Mouse (Mus musculus) thymus, adult 2 months (tissue): ENCODE measurements around the gene Itgb5. TPM values are rescaled to one million over a fixed set of nuclear protein-coding genes. Genes with fewer than 3 reads are reported as not detected.

Experiments used
- DNase-seq: peaks from one replicate; pipeline ENCODE4 v3.0.0; 2021
- H3K27ac ChIP-seq: fragments of 200-500 bp; 2 replicates; pipeline ENCODE4 v1.5.1; 2012; ENCODE audit warnings: low read length, control low read depth; ENCODE audit not compliant: control insufficient read depth, insufficient read depth
- H3K27me3 ChIP-seq: fragments of 200-500 bp; 2 replicates; pipeline ENCODE4 v1.6.1; 2012; ENCODE audit warnings: mild to moderate bottlenecking, low read length, moderate library complexity, mixed read lengths; ENCODE audit not compliant: control insufficient read depth, insufficient read depth
- H3K36me3 ChIP-seq: fragments of 200-500 bp; 2 replicates; pipeline ENCODE4 v1.6.1; 2012; ENCODE audit warnings: mild to moderate bottlenecking, low read length, moderate library complexity; ENCODE audit not compliant: control insufficient read depth, insufficient read depth
- H3K4me1 ChIP-seq: fragments of 200-500 bp; replicated peaks from 2 replicates; pipeline ENCODE4 v1.6.1; 2012; ENCODE audit warnings: low read length; ENCODE audit not compliant: control insufficient read depth, insufficient read depth
- H3K4me3 ChIP-seq: fragments of 200-500 bp; 2 replicates; pipeline ENCODE4 v1.5.1; 2012; ENCODE audit warnings: mild to moderate bottlenecking, low read length, control low read depth, moderate library complexity; ENCODE audit not compliant: control insufficient read depth, insufficient read depth
- CTCF ChIP-seq: fragments of 200-500 bp; IDR thresholded peaks from 2 replicates; pipeline ENCODE4 v1.5.1; 2012; ENCODE audit warnings: mild to moderate bottlenecking, control low read depth, low read length, moderate library complexity, borderline replicate concordance; ENCODE audit not compliant: control insufficient read depth, poor library complexity, insufficient read depth; ENCODE audit errors: extremely low read depth
- POLR2A ChIP-seq: fragments of 200-500 bp; IDR thresholded peaks from 2 replicates; pipeline ENCODE4 v1.6.1; 2012; ENCODE audit warnings: mild to moderate bottlenecking, low read length, control low read depth, moderate library complexity; ENCODE audit not compliant: control insufficient read depth, poor library complexity, insufficient read depth; ENCODE audit errors: extremely low read depth
- WGBS: fragments of 180-500 bp; shearing (Covaris S2); methylation state at CpG from one replicate; pipeline ENCODE4 v1.1.7; 2018; 5-methylcytosine and 5-hydroxymethylcytosine counted together
- polyA plus RNA-seq: library from polyadenylated mRNA; depleted of rRNA; stranded (reverse); fragments of >200 nt; gene quantifications from 2 replicates; pipeline ENCODE4 v1.2.3, GENCODE M21; 2012; rRNA removed

Gene Itgb5
- 20.1 and 28.3 TPM in 2 replicates for polyA plus RNA-seq

DNA sequence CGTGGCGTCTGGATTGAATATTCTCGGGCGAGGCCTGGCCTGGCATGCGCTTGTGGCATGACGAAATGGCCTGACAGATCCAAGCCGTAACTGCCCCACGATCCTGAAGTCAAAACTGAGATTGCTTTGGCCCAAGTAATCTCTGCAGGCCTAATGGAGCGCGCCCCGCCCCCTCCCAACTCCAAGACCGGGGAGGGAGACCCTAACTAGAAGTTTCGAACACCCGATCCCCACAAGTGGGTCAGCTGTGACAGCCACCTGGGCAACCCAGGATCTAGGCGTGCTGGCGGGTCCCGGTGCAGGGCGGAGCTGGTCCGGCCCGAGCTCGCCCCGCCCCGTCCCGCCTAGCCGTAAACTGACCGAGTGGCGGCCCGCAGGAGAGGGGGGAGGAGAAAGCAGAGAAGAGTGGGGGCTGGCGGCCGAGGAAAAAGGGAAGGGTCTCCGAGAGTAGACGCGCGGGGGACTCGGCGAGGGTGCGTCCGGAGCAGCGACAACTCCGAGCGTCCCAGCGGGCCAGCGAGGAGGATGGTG lies at the start of gene Itgb5:
Gene Itgb5, plus strand, starts transcription at position 365 of the 531 bp plus-strand sequence.
- TF ChIP-seq CTCF (no peak), POLR2A (no peak)
- H3K27ac ChIP-seq, result no peak within 1 kb of the TSS
- WGBS, result 6% methylated on average over 43 of the region's 43 CpGs
- peak; percentile 7 for DNase-seq
- H3K4me3 ChIP-seq, result peak within 1 kb of the TSS; percentile 55
- H3K27me3 ChIP-seq, result peaks cover 3% of the 10 kb centered on the region; the same call in 1 of the 2 replicates
- no peaks in the 10 kb centered on the region for H3K36me3 ChIP-seq
- H3K4me1 ChIP-seq, result peaks cover 25% of the 10 kb centered on the region

DNA sequence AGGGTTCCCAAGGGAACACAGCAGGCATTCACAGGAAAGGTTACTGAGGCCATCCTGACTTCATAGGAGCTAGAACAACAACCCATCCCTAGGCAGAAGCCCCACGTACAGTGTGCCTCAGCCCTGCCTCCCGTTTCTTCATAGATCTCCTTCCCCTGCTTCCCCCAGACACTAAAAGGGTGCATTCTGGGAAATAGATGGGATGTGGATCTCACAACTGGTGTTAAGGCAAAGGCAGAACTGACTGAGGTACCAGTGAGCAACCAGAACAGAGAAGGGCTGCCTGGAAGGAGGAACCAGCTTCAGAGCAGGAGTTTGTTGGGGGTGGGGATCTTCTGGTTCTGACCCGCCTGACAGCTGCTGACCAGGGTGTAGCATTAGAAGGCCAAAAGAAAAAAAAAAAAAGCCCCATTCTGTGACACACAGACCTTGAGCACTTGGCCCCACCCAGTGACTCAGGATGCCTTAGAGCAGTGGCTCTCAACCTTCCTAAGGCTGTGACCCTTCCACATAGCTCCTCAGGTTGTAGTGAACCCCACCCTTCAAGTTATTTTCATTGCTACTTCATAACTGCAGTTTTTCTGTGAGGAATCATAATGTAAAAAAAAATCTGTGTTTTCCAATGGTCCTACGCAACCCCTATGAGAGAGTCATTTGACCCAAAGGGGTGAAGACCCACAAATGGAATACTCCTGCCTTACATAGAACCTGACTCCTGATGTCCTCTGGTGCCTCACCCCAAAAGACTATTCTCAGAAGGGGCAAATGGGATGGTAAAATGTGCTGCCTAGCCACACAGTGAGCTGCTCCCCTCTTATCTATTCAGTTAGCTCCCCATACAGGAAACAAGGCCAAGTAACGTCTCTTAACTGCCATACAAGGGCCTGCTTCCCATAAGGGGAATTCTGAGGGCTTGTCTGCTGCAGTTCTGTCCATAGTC lies 47.4 kb upstream of the Itgb5 start:
- no peak for DNase-seq
- WGBS, result 77% methylated on average over 5 of the region's 5 CpGs
- H3K36me3 ChIP-seq, result no peaks in the 10 kb centered on the region
- peaks cover 3% of the 10 kb centered on the region for H3K4me1 ChIP-seq
- no peaks in the 10 kb centered on the region for H3K27me3 ChIP-seq
- H3K27ac ChIP-seq, result no peak overlapping the region
- TF ChIP-seq CTCF, result no peak
- TF ChIP-seq POLR2A, result no peak
- no peak overlapping the region for H3K4me3 ChIP-seq

DNA sequence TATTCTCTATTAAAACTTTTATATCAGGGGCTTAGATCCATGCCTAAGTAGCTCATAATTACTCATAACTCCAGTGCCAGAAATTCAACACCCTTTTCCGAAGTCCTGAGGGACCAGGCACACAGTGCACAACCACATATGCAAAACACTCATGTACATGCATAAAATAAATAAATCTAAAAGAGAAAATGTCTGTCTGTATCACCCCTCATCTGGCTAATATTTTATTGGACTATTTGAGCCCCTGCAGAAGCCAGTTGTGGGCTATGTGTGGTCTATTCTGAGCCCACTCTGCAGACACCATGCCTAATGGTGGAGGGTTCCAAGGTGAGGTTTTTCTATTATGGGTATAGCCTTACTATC lies 46.8 kb upstream of the Itgb5 start:
- no peaks in the 10 kb centered on the region for H3K27me3 ChIP-seq
- 97% methylated on average over 1 of the region's 1 CpGs for WGBS
- TF ChIP-seq CTCF, result no peak
- TF ChIP-seq POLR2A, result no peak
- no peak overlapping the region for H3K4me3 ChIP-seq
- no peak for DNase-seq
- H3K4me1 ChIP-seq, result peaks cover 3% of the 10 kb centered on the region
- H3K27ac ChIP-seq, result no peak overlapping the region
- no peaks in the 10 kb centered on the region for H3K36me3 ChIP-seq

DNA sequence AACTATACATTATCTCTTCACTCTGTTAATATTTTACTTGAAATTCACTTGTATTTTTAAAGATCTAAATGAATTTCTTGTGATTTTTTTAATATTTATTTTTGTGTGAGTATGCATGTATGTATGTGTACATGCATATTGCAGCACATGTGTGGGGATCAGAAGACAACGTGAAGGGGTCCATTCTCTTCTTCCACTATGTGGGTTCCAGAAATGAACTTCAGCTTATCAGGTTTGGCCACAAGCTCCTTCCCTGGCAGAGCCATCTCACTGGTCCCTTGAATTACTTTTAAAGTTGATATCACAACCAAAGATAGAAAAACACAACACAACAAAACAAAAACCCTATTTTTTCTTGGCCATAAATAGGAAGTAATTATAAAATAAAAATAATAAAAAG lies 44.9 kb upstream of the Itgb5 start:
- no peaks in the 10 kb centered on the region for H3K27me3 ChIP-seq
- no peak overlapping the region for H3K27ac ChIP-seq
- H3K4me3 ChIP-seq, result no peak overlapping the region
- 61% methylated on average over 1 of the region's 1 CpGs for WGBS
- TF ChIP-seq CTCF (no peak), POLR2A (no peak)
- H3K4me1 ChIP-seq, result peaks cover 3% of the 10 kb centered on the region
- no peaks in the 10 kb centered on the region for H3K36me3 ChIP-seq
- DNase-seq, result no peak

DNA sequence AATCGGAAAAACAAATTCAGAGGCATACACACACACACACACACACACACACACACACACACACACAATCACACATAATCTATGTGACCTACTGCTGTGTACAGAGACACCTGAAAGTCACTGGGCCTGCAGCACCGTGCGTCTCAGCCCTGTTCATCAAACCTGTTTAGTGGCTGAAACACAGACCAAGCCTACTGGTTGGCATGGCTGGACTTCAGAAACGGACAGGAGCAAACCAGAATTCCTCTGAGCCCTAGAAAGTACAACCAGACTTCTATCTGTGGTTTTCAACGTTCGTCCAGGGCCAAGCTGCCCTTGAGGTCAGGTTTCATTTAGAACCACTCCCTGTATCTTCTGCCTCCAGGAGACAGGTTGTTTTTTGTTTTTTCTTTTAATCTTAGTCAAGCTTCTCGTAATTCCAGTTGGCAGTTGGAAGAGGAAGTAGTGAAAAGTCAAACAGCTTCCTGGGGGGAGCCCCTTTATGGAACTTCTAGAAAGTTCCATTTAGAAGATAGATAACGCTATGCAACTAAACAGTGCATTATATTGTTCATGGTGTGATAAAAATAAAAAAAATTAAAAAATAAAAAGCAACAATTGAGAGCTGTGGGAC lies 44.3 kb upstream of the Itgb5 start:
- no peaks in the 10 kb centered on the region for H3K36me3 ChIP-seq
- H3K27me3 ChIP-seq, result no peaks in the 10 kb centered on the region
- H3K4me3 ChIP-seq, result no peak overlapping the region
- H3K4me1 ChIP-seq, result peaks cover 3% of the 10 kb centered on the region
- H3K27ac ChIP-seq, result no peak overlapping the region
- no peak for TF ChIP-seq POLR2A
- no peak for TF ChIP-seq CTCF
- DNase-seq, result no peak
- 30% methylated on average over 8 of the region's 8 CpGs for WGBS

DNA sequence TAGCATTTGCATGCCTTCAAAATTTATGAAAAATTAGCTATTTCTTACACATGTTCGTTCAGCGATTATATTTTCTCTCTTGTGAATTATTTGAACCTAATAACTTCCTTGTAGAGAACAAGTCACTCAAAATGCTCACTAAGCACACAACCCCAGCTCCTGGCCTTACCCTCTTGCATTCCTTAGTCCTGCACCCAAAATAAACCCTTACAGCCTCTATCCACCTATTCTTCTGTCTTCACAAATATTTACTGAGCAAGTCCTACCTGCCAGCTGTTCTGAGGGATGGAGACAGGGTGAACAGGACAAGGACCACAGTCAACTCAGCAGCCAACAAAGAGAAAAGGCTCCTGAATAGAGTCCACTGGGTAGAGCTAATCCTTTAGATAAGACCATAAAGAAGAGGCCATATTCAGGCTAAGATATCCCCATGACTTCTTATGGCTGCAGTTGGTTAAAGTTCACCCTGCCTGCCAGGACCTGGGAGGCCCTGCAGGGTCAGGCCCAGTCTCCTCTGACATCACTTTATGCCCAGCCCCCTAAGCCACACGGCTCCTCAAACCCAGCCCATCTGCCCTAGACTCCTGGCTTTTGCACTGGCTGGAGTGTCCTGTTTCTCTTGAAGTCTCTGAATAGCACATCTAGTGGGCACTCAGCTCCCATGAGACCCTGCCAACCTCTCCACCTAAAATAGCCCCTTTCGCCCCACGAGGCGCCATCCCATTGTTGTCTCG lies 42.6 kb upstream of the Itgb5 start:
- Histone ChIP-seq H3K4me1 (peaks cover 3% of the 10 kb centered on the region), H3K27ac (no peak overlapping the region), H3K4me3 (no peak overlapping the region), H3K27me3 (no peaks in the 10 kb centered on the region), H3K36me3 (no peaks in the 10 kb centered on the region)
- no peak for DNase-seq
- 84% methylated on average over 7 of the region's 7 CpGs for WGBS
- TF ChIP-seq POLR2A, result no peak
- no peak for TF ChIP-seq CTCF
